Mouse (Mus musculus) hindbrain, embryonic 11.5 days (tissue): Measurements from ENCODE around the gene Naa40. TPM values are rescaled to one million over a fixed set of nuclear protein-coding genes. Genes with fewer than 3 reads are reported as not detected.
A peak's percentile ranks its signal among the peaks of the same experiment; 100 is the strongest.

ENCODE experiments used
- ATAC-seq: fragments of 200-750 bp; cut with Nextera tagmentation; 2 replicates; pipeline ENCODE4 v1.8.0; 2017; ENCODE audit warnings: mild to moderate bottlenecking, moderate TSS enrichment, moderate library complexity; ENCODE audit not compliant: low FRiP score
- DNase-seq: peaks from one replicate; pipeline ENCODE4 v3.0.0-alpha.2; 2015; ENCODE audit warnings: low spot score
- H3K27ac ChIP-seq: fragments of 300-500 bp; sonication (generic); 2 replicates; pipeline ENCODE4 v1.5.1; 2014; ENCODE audit warnings: mild to moderate bottlenecking, low read depth, low read length
- H3K27me3 ChIP-seq: fragments of 300-500 bp; sonication (generic); 2 replicates; pipeline ENCODE4 v1.6.1; 2014; ENCODE audit warnings: mild to moderate bottlenecking, low read length, moderate library complexity, mixed read lengths; ENCODE audit not compliant: control insufficient read depth, insufficient read depth
- H3K36me3 ChIP-seq: fragments of 300-500 bp; sonication (generic); 2 replicates; pipeline ENCODE4 v1.6.1; 2014; ENCODE audit warnings: mild to moderate bottlenecking, low read length, moderate library complexity, mixed read lengths; ENCODE audit not compliant: control insufficient read depth, insufficient read depth
- H3K4me1 ChIP-seq: fragments of 300-500 bp; sonication (generic); replicated peaks from 2 replicates; pipeline ENCODE4 v1.6.1; 2014; ENCODE audit warnings: low read length, mixed read lengths; ENCODE audit not compliant: control insufficient read depth, insufficient read depth
- H3K4me2 ChIP-seq: fragments of 300-500 bp; sonication (generic); replicated peaks from 2 replicates; pipeline ENCODE4 v1.6.1; 2014; ENCODE audit warnings: mild to moderate bottlenecking, low read depth, low read length
- H3K4me3 ChIP-seq: fragments of 300-500 bp; sonication (generic); 2 replicates; pipeline ENCODE4 v1.5.1; 2014; ENCODE audit warnings: low read depth, low read length
- H3K9ac ChIP-seq: fragments of 300-500 bp; sonication (generic); 2 replicates; pipeline ENCODE4 v1.6.1; 2014; ENCODE audit warnings: low read depth, low read length
- H3K9me3 ChIP-seq: fragments of 300-500 bp; sonication (generic); 2 replicates; pipeline ENCODE4 v1.6.1; 2016; ENCODE audit warnings: low read length; ENCODE audit not compliant: control insufficient read depth
- WGBS: fragments of 180-500 bp; shearing (Covaris S2); extraction: QIAGEN DNeasy Blood & Tissue Kit; methylation state at CpG from one replicate; pipeline ENCODE4 v1.1.7; 2014; 5-methylcytosine and 5-hydroxymethylcytosine counted together
- polyA plus RNA-seq: library from polyadenylated mRNA; unstranded; fragments of >200 nt; fragmentation: Nextera tagmentation; extraction: Ambion mirVana; gene quantifications from 2 replicates; pipeline ENCODE4 v1.2.1, GENCODE M21; 2014

The Naa40 gene
- polyA plus RNA-seq, 1 experiment from 2014 or later, result 79.9 TPM

DNA sequence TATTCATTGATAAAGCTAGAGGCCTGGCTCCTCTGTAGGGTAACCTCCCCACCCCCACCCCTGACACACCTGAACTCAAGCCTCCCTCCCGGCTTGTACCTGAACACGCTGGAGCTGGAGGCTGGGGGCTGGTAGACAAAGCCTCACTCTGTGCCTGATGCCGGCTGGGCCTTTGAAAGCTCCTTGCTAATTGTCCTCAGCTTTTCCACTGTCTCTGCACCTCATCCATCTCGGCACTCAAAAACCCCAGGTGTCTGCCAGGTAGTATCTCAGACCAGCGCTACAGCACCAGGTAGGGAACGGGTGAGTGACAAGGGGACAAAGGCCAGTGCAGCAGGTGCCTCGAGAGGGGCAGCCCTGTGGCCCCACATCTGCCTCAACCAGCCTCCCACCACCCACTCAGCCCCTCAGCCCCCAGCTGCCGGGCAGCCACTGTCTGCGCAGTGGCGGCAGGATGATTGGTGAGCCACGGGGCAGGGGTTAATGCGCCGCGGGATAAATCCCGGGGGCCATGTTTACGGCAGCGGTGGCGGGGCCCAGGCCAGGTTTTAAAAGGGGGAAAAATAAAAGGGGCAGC is 55.2 kb downstream of the Naa40 start:
- Histone ChIP-seq H3K9ac (peak overlapping the region; percentile 19; the same call in 1 of the 2 replicates), H3K4me1 (peaks cover 16% of the 10 kb centered on the region), H3K4me3 (no peak overlapping the region), H3K36me3 (no peaks in the 10 kb centered on the region), H3K9me3 (no peaks in the 10 kb centered on the region), H3K27me3 (peaks cover 18% of the 10 kb centered on the region), H3K27ac (peak overlapping the region; percentile 33; the same call in 1 of the 2 replicates), H3K4me2 (peak overlapping the region; percentile 19)
- WGBS, result 4% methylated on average over 18 of the region's 18 CpGs
- peak; percentile 72 for ATAC-seq
- DNase-seq, result peak; percentile 66

DNA sequence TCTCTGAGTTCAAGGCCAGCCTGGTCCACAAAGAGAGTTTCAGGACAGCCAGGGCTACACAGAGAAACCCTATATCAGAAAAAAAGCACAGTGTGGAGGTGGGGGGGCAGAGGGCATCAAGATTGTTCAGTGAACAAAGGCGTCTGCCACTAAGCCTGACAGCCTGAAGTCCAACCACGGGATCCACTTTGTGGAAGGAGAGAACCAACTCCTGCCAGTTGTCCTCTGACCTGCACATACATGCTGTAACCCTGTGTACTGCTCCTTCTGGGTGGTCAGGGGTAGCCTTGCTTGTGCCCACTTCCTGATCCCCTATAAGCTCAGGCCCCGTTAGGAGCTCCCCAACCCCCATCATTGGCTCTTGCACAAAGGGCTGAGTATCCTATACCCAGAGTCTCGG is 55.9 kb downstream of the Naa40 start:
- peaks cover 18% of the 10 kb centered on the region for H3K27me3 ChIP-seq
- 23% methylated on average over 4 of the region's 4 CpGs for WGBS
- 0 out of 2 replicates have a peak overlapping the region, but pooled peaks have one; percentile 7 for H3K4me2 ChIP-seq
- no peak for ATAC-seq
- no peak overlapping the region for H3K4me3 ChIP-seq
- no peak overlapping the region for H3K9ac ChIP-seq
- peaks cover 16% of the 10 kb centered on the region for H3K4me1 ChIP-seq
- H3K36me3 ChIP-seq, result no peaks in the 10 kb centered on the region
- no peak for DNase-seq
- H3K9me3 ChIP-seq, result no peaks in the 10 kb centered on the region
- no peak overlapping the region for H3K27ac ChIP-seq

DNA sequence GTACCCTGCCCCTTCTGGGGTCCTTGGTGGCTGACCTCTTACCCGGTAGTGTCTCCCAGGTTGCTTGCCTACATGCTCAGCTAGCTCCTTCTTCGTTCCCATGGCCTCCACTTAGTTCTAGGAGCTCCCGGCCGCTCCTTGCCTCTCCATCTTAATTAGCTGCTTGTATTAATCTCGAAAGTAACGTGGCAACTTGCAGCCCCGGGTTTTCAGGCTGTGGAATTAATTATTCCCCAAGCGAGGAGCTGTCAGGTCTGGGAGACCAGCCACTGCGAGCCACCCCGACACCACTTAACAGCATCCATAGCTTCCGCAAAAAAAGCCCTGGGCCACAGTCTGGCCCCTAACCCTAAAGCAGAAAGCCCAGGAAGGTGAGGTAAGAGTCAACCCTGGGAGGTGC is 57.6 kb downstream of the Naa40 start:
- no peak for DNase-seq
- H3K4me3 ChIP-seq, result no peak overlapping the region
- H3K27me3 ChIP-seq, result peaks cover 18% of the 10 kb centered on the region

DNA sequence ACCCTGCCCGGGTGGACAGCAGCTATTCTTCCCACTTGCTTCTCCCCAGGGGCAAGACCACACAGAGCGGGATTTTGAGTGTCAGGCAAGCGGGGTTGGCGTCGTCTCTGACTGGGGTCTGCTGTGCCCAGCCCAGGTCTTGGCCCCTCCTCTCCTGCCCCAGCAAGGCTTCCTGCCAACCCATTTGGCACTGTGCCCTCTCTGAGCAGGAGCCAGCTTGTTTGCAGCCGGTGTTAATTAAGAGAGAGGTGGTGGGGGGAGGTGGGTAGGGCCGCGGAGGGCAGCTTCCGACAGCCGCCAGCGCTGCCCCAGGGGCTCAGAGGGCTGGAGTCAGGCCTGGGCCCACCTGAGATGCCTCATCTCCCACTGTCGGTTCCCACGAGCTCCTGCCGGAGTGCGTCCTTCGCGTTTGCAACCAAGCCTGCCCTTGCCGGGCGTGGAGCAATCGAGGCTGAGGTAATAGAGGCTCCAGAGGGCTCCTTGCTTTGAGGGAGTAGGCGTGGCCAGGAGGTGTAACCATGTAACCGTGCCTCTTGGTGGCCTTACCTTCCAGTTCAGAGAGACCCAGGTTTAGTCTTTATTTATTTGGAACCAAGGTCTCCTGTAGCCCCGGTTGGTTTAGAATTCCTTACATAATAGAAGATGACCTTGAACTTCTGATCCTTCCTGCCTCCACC is 58.6 kb downstream of the Naa40 start:
- Histone ChIP-seq H3K9ac (no peak overlapping the region), H3K36me3 (no peaks in the 10 kb centered on the region), H3K4me2 (0 out of 2 replicates have a peak overlapping the region, but pooled peaks have one; percentile 11), H3K4me3 (no peak overlapping the region), H3K27me3 (peaks cover 18% of the 10 kb centered on the region), H3K27ac (no peak overlapping the region), H3K4me1 (peaks cover 21% of the 10 kb centered on the region), H3K9me3 (no peaks in the 10 kb centered on the region)
- DNase-seq, result peak; percentile 35
- 11% methylated on average over 23 of the region's 23 CpGs for whole genome bisulfite sequencing
- no peak for ATAC-seq

More for the DNA sequence above, 57.6 kb downstream of the Naa40 start:
- H3K4me2 ChIP-seq, result no peak overlapping the region
- no peak overlapping the region for H3K9ac ChIP-seq
- H3K27ac ChIP-seq, result no peak overlapping the region
- 56% methylated on average over 11 of the region's 11 CpGs for WGBS
- ATAC-seq, result no peak
- H3K9me3 ChIP-seq, result no peaks in the 10 kb centered on the region
- H3K36me3 ChIP-seq, result no peaks in the 10 kb centered on the region
- peaks cover 16% of the 10 kb centered on the region for H3K4me1 ChIP-seq

DNA sequence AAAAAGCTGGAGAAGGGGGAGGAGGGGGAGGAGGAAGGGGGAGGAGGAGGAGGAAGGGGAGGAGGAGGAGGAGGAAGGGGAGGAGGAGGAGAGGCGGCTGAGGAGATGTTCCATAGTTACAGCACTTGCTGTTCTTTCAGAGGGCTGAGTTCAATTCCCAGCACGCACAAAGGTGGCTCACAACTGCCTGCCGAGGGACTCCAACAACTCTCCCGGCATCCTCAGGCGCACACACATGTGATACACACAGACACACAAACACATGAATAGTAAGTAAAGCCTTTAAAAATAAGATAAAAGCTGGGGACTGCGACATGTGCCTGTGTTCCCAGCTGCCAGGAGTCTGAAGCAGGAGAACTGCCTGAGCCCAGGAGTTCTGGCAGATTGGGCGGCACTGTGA is 59.5 kb downstream of the Naa40 start:
- ATAC-seq (no peak), DNase-seq (no peak)
- 66% methylated on average over 7 of the region's 7 CpGs for WGBS
- Histone ChIP-seq H3K4me3 (no peak overlapping the region), H3K36me3 (no peaks in the 10 kb centered on the region), H3K4me1 (peaks cover 21% of the 10 kb centered on the region), H3K4me2 (no peak overlapping the region), H3K9ac (no peak overlapping the region), H3K27ac (no peak overlapping the region), H3K27me3 (peaks cover 18% of the 10 kb centered on the region), H3K9me3 (no peaks in the 10 kb centered on the region)

DNA sequence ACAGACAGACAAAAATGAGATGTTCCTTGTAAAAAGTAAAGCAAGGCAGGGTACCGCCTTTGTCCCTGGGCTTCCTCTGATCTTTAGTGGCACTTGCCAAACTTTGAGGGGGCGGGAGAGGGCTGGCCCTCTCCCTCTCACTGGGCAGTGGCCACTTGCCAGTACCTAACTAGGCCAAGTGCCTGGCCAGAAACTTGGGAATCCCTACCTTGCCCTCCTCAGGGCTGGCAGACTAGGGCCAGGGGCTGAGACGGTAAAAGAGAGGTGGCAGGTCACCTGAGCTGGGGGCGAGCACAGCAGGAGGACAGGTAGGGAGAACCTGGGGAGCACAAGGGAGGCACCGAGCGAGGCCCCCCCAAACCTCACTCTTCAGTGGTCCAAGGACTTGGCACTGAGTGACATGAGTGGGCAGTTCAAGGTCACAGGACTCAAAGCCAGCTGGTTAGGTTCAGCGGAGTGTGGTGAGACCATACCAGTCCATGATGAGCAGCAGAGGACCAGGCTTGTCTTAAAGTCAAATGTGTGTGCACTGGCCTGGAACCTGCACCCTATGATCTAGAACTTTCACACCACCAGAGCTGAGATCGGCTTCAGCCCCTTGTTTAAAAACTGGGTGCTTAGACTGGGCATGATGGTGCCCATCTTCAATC is 60.1 kb downstream of the Naa40 start:
- Histone ChIP-seq H3K4me1 (peaks cover 22% of the 10 kb centered on the region), H3K27ac (no peak overlapping the region), H3K9me3 (no peaks in the 10 kb centered on the region), H3K27me3 (peaks cover 18% of the 10 kb centered on the region), H3K4me3 (no peak overlapping the region), H3K4me2 (no peak overlapping the region), H3K9ac (no peak overlapping the region), H3K36me3 (no peaks in the 10 kb centered on the region)
- ATAC-seq, result no peak
- DNase-seq, result no peak
- 78% methylated on average over 8 of the region's 8 CpGs for WGBS

DNA sequence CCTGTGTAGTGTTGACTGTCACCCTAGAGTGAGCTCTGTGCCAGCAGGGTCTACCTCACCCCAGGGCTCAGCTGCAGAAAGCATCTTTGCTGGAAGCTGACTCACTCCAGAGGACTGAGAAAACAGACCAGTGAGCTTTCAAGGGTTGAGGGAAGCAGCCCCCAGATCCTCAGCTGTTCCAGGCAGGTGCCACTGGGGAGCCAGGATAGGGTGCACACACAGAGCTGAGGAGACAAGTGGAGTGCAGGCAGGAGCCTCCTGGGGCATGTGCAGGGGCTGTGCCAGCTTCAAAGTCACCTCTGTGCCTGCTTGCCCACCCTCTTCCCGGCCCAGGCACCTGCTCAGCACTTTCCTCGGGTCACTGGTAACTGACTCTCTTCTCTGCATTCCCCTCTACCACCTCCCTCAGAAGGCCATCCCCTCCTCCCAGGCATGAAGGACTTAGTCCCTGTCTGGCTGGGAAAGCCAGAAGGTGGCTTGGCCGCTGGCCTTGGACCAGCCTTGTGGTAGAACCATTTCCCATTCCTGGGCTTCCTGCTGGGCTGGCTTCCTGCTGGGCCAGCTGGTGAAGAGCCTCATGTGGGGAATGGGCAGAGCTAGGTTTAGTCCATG is 62.0 kb downstream of the Naa40 start:
- H3K4me1 ChIP-seq, result peaks cover 19% of the 10 kb centered on the region

DNA sequence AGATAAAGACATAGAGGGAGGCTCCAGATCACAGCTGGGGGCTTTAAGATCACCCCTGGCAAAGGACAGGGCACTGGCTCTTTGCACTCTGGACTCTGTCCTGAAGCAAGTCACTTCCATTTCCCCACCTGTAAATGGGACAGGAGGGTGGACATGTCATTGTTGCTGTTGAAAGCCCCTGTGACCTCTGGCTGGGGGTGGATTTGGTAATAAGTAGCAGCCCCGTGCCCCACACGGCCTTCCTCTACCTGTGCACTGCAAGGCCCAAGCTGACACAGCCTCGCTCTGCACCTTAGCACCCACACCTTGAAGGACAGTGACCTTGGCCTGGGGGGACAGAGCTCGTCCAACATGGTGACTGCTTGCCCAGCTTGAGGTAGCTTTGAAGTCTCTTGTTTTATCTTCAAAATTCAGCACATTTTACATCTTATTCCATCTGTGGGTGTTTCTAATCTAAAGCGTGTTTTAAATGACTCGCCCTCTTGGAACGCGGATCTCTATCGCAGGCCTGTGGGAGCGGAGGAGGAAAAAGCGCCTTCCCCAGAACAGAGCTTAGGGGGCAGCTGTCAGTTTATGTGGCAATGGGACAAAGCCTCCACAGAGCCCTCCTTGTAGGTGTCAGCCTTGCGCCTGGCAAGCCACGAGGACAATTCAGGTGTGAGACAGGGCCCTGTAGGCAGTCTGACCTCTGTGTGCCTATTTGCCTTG is 63.0 kb downstream of the Naa40 start:
- peak overlapping the region; percentile 17; the same call in 1 of the 2 replicates for H3K27ac ChIP-seq
- no peak overlapping the region for H3K9ac ChIP-seq
- H3K36me3 ChIP-seq, result no peaks in the 10 kb centered on the region
- ATAC-seq (no peak), DNase-seq (no peak)
- H3K4me2 ChIP-seq, result no peak overlapping the region
- H3K27me3 ChIP-seq, result peaks cover 11% of the 10 kb centered on the region
- H3K4me3 ChIP-seq, result no peak overlapping the region
- H3K9me3 ChIP-seq, result no peaks in the 10 kb centered on the region
- peaks cover 16% of the 10 kb centered on the region for H3K4me1 ChIP-seq
- 55% methylated on average over 13 of the region's 13 CpGs for WGBS

More for the DNA sequence above, 62.0 kb downstream of the Naa40 start:
- Histone ChIP-seq H3K4me2 (no peak overlapping the region), H3K27ac (no peak overlapping the region), H3K36me3 (no peaks in the 10 kb centered on the region), H3K4me3 (no peak overlapping the region), H3K27me3 (peaks cover 16% of the 10 kb centered on the region), H3K9me3 (no peaks in the 10 kb centered on the region), H3K9ac (no peak overlapping the region)
- no peak for DNase-seq
- no peak for ATAC-seq
- 37% methylated on average over 3 of the region's 3 CpGs for WGBS
